Mouse (Mus musculus): ENCODE measurements around the gene Dnajb12.

Dnajb12 gene

GRCm38 (mm10) chr10:59896911-59897331 is 17.6 kb downstream of the Dnajb12 start:
- peak; percentile 90 to 92 for DNase-seq (ENCODE audit: low spot score in 2 of 2)

- DNase-seq (ENCODE audit: low spot score in 2 of 2), result peak; percentile 68 to 70
Measured at GRCm38 (mm10) chr10:59897511-59897910, 18.2 kb downstream of the Dnajb12 start.

- no peak for DNase-seq (ENCODE audit: low spot score in 2 of 2)
Measured at GRCm38 (mm10) chr10:59898180-59898778, 18.9 kb downstream of the Dnajb12 start.

GRCm38 (mm10) chr10:59898935-59899334 is 19.6 kb downstream of the Dnajb12 start:
- DNase-seq (ENCODE audit: low spot score in 2 of 2), result no peak

GRCm38 (mm10) chr10:59899341-59900173 is 20.2 kb downstream of the Dnajb12 start:
- DNase-seq (ENCODE audit: low spot score in 2 of 2), result peak; percentile 96 to 98

GRCm38 (mm10) chr10:59900174-59900435 is 20.7 kb downstream of the Dnajb12 start:
- DNase-seq (ENCODE audit: low spot score in 2 of 2), result no peak

GRCm38 (mm10) chr10:59900939-59901338 is 21.6 kb downstream of the Dnajb12 start:
- peak in 1 of 2 experiments; percentile 63 for DNase-seq (ENCODE audit: low spot score in 2 of 2)

- no peak for DNase-seq (ENCODE audit: low spot score in 2 of 2)
Measured at GRCm38 (mm10) chr10:59901463-59901862, 22.1 kb downstream of the Dnajb12 start.

GRCm38 (mm10) chr10:59901986-59902605 is 22.7 kb downstream of the Dnajb12 start:
- DNase-seq (ENCODE audit: low spot score in 2 of 2), result peak; percentile 74 to 76

GRCm38 (mm10) chr10:59902606-59902990 is 23.2 kb downstream of the Dnajb12 start:
- no peak for DNase-seq (ENCODE audit: low spot score in 2 of 2)

- DNase-seq (ENCODE audit: low spot score in 2 of 2), result no peak
Measured at GRCm38 (mm10) chr10:59903170-59903569, 23.8 kb downstream of the Dnajb12 start.

- DNase-seq (ENCODE audit: low spot score in 2 of 2), result peak in 1 of 2 experiments; percentile 66
Measured at GRCm38 (mm10) chr10:59907080-59907609, 27.8 kb downstream of the Dnajb12 start.

GRCm38 (mm10) chr10:59907695-59908299 is 28.4 kb downstream of the Dnajb12 start:
- peak; percentile 71 to 75 for DNase-seq (ENCODE audit: low spot score in 2 of 2)

- no peak for DNase-seq (ENCODE audit: low spot score in 2 of 2)
Measured at GRCm38 (mm10) chr10:59908776-59909315, 29.5 kb downstream of the Dnajb12 start.

GRCm38 (mm10) chr10:59909357-59909847 is 30.0 kb downstream of the Dnajb12 start:
- no peak for DNase-seq (ENCODE audit: low spot score in 2 of 2)

GRCm38 (mm10) chr10:59911091-59911490 is 31.7 kb downstream of the Dnajb12 start:
- peak; percentile 88 to 90 for DNase-seq (ENCODE audit: low spot score in 2 of 2)

- DNase-seq (ENCODE audit: low spot score in 2 of 2), result no peak
Measured at GRCm38 (mm10) chr10:59911561-59912198, 32.3 kb downstream of the Dnajb12 start.

- DNase-seq (ENCODE audit: low spot score in 2 of 2), result no peak
Measured at GRCm38 (mm10) chr10:59915196-59915962, 36.0 kb downstream of the Dnajb12 start.

- DNase-seq (ENCODE audit: low spot score in 2 of 2), result no peak
Measured at GRCm38 (mm10) chr10:59916159-59916558, 36.8 kb downstream of the Dnajb12 start.

GRCm38 (mm10) chr10:59916649-59917048 is 37.3 kb downstream of the Dnajb12 start:
- no peak for DNase-seq (ENCODE audit: low spot score in 2 of 2)

Data from spleen, postnatal 36 days (tissue).